Mouse (Mus musculus) c-Kit-positive CD71-negative TER-119-negative erythroid progenitor cells, embryonic 14.5 days (primary cell): ENCODE measurements around the gene Palm.

Experiments
- DNase-seq: peaks from one replicate; pipeline ENCODE4 v3.0.0-alpha.2; 2013; ENCODE audit warnings: low read depth

The Palm gene

GRCm38 (mm10) chr10:79798289-79798928 is 5.0 kb downstream of the Palm start:
- peak; percentile 38 for DNase-seq

GRCm38 (mm10) chr10:79800508-79800907 is 7.1 kb downstream of the Palm start:
- DNase-seq = no peak

GRCm38 (mm10) chr10:79801837-79802236 is 8.5 kb downstream of the Palm start:
- DNase-seq = no peak

- no peak for DNase-seq
Measured at GRCm38 (mm10) chr10:79802331-79802971, 9.1 kb downstream of the Palm start.

GRCm38 (mm10) chr10:79803716-79804323 is 10.4 kb downstream of the Palm start:
- no peak for DNase-seq

- DNase-seq = no peak
Measured at GRCm38 (mm10) chr10:79805636-79806035, 12.3 kb downstream of the Palm start.

GRCm38 (mm10) chr10:79806331-79806730 is 13.0 kb downstream of the Palm start:
- DNase-seq = no peak

- no peak for DNase-seq
Measured at GRCm38 (mm10) chr10:79806972-79807371, 13.6 kb downstream of the Palm start.

GRCm38 (mm10) chr10:79807826-79808225 is 14.5 kb downstream of the Palm start:
- DNase-seq = no peak

GRCm38 (mm10) chr10:79808728-79809127 is 15.4 kb downstream of the Palm start:
- no peak for DNase-seq

- peak; percentile 78 for DNase-seq
Measured at GRCm38 (mm10) chr10:79811736-79812637, 18.6 kb downstream of the Palm start.

- DNase-seq = no peak
Measured at GRCm38 (mm10) chr10:79814271-79814842, 21.0 kb downstream of the Palm start.

- no peak for DNase-seq
Measured at GRCm38 (mm10) chr10:79815671-79816494, 22.5 kb downstream of the Palm start.

- DNase-seq = no peak
Measured at GRCm38 (mm10) chr10:79817111-79817510, 23.7 kb downstream of the Palm start.

- DNase-seq = no peak
Measured at GRCm38 (mm10) chr10:79818225-79818624, 24.9 kb downstream of the Palm start.

- DNase-seq = no peak
Measured at GRCm38 (mm10) chr10:79819606-79820005, 26.2 kb downstream of the Palm start.

- DNase-seq = no peak
Measured at GRCm38 (mm10) chr10:79820277-79820676, 26.9 kb downstream of the Palm start.

- no peak for DNase-seq
Measured at GRCm38 (mm10) chr10:79820782-79821181, 27.4 kb downstream of the Palm start, which contains the start of gene Misp. Misp (plus strand) TSS chr10:79820989.

GRCm38 (mm10) chr10:79821731-79822130 is 28.4 kb downstream of the Palm start:
- no peak for DNase-seq

- no peak for DNase-seq
Measured at GRCm38 (mm10) chr10:79822372-79822771, 29.0 kb downstream of the Palm start.

GRCm38 (mm10) chr10:79823011-79823410 is 29.6 kb downstream of the Palm start:
- no peak for DNase-seq
